Mouse (Mus musculus) myocyte (in vitro differentiated cells): ENCODE results near the gene Tmod2. TPM values are rescaled to one million over a fixed set of nuclear protein-coding genes. Genes with fewer than 3 reads are reported as not detected.
A peak's percentile ranks its signal among the peaks of the same experiment; 100 is the strongest.

ENCODE experiments used
- H3K27me3 ChIP-seq: one replicate; pipeline ENCODE4 v1.6.1; 2011; ENCODE audit not compliant: control insufficient read depth, insufficient read depth, insufficient read length
- H3K36me3 ChIP-seq: one replicate; pipeline ENCODE4 v1.6.1; 2011; ENCODE audit not compliant: control insufficient read depth, insufficient read depth
- H3K4me2 ChIP-seq: one replicate; pipeline ENCODE4 v1.6.1; 2011; ENCODE audit warnings: low read depth, control low read depth
- H3K4me3 ChIP-seq: one replicate; pipeline ENCODE4 v1.5.1; 2011; ENCODE audit warnings: mild to moderate bottlenecking, control low read depth, moderate library complexity
- H3K79me2 ChIP-seq: one replicate; pipeline ENCODE4 v1.6.1; 2011; ENCODE audit not compliant: control insufficient read depth, insufficient read depth
- H3ac ChIP-seq: one replicate; pipeline ENCODE4 v1.6.1; 2011; ENCODE audit not compliant: control insufficient read depth, insufficient read length
- CEBPB ChIP-seq: IDR thresholded peaks from 2 replicates; pipeline ENCODE4 v1.6.1; 2011; ENCODE audit warnings: mild to moderate bottlenecking, moderate library complexity; ENCODE audit not compliant: poor library complexity, insufficient read depth, severe bottlenecking
- E2F4 ChIP-seq: IDR thresholded peaks from one replicate; pipeline ENCODE4 v1.6.1; 2011; ENCODE audit warnings: mild to moderate bottlenecking, control low read depth, moderate library complexity; ENCODE audit not compliant: insufficient read depth
- MAX ChIP-seq: IDR thresholded peaks from one replicate; pipeline ENCODE4 v1.6.1; 2011; ENCODE audit warnings: low read depth, mild to moderate bottlenecking, control low read depth
- MYOD1 ChIP-seq, 3 experiments: IDR thresholded peaks; one replicate each; pipeline ENCODE4 v1.6.1; 2011; ENCODE audit warnings: control low read depth in 2 of 3, low read depth in 2 of 3, mild to moderate bottlenecking in 2 of 3, moderate library complexity in 1 of 3; ENCODE audit not compliant: insufficient read length in 2 of 3, control insufficient read depth in 1 of 3
- MYOG ChIP-seq, 3 experiments: IDR thresholded peaks; one replicate each; pipeline ENCODE4 v1.6.1; 2011; ENCODE audit warnings: control low read depth in 2 of 3, low read depth in 2 of 3, mild to moderate bottlenecking in 2 of 3; ENCODE audit not compliant: insufficient read length in 2 of 3, control insufficient read depth in 1 of 3, insufficient read depth in 1 of 3
- POLR2A ChIP-seq: IDR thresholded peaks from one replicate; pipeline ENCODE4 v1.6.1; 2011; ENCODE audit warnings: low read depth, mild to moderate bottlenecking, control low read depth, moderate library complexity; ENCODE audit not compliant: insufficient read length
- POLR2AphosphoS2 ChIP-seq: IDR thresholded peaks from one replicate; pipeline ENCODE4 v1.6.1; 2011; ENCODE audit warnings: low read depth, control low read depth; ENCODE audit not compliant: insufficient read length
- REST ChIP-seq: IDR thresholded peaks from one replicate; pipeline ENCODE4 v1.6.1; 2011; ENCODE audit warnings: mild to moderate bottlenecking, control low read depth, moderate library complexity; ENCODE audit not compliant: insufficient read depth, insufficient read length
- SRF ChIP-seq: IDR thresholded peaks from one replicate; pipeline ENCODE4 v1.6.1; 2011; ENCODE audit warnings: low read depth; ENCODE audit not compliant: control insufficient read depth, insufficient read length
- TCF12 ChIP-seq: IDR thresholded peaks from one replicate; pipeline ENCODE4 v1.6.1; 2011; ENCODE audit warnings: mild to moderate bottlenecking, control low read depth; ENCODE audit not compliant: poor library complexity, insufficient read depth, severe bottlenecking
- TCF3 ChIP-seq: IDR thresholded peaks from one replicate; pipeline ENCODE4 v1.6.1; 2011; ENCODE audit warnings: low read depth, control low read depth; ENCODE audit not compliant: insufficient read length
- USF1 ChIP-seq: IDR thresholded peaks from one replicate; pipeline ENCODE4 v1.6.1; 2011; ENCODE audit warnings: low read depth, mild to moderate bottlenecking, control low read depth, moderate library complexity
- polyA plus RNA-seq: library from polyadenylated mRNA; unstranded; fragments of >200 nt; fragmentation: generic; extraction: Trizol; gene quantifications from one replicate; pipeline ENCODE4 v1.2.1, GENCODE M21; 2012; ENCODE audit warnings: missing spikeins

Tmod2 gene
- polyA plus RNA-seq, 1 experiment: 0.06 TPM

GRCm38 (mm10) chr9:75563176-75563575, 47.9 kb downstream of the Tmod2 start:
- Histone ChIP-seq H3K4me2 (no peak overlapping the region), H3K79me2 (no peaks in the 10 kb centered on the region), H3K4me3 (no peak overlapping the region), H3ac (no peak overlapping the region), H3K27me3 (no peaks in the 10 kb centered on the region), H3K36me3 (no peaks in the 10 kb centered on the region)
- TF ChIP-seq TCF12: no peak
- no peak for TF ChIP-seq POLR2AphosphoS2
- no peak for TF ChIP-seq SRF
- no peak for TF ChIP-seq USF1
- no peak for TF ChIP-seq CEBPB
- no peak for TF ChIP-seq REST
- no peak for TF ChIP-seq MYOG (IDR thresholded peaks at IDR 0.05; ENCODE audit: control insufficient read depth in 1 of 3, insufficient read depth in 1 of 3, insufficient read length in 2 of 3, low read depth in 2 of 3)
- no peak for TF ChIP-seq TCF3
- no peak for TF ChIP-seq POLR2A
- no peak for TF ChIP-seq MAX
- TF ChIP-seq MYOD1 (IDR thresholded peaks at IDR 0.05; ENCODE audit: control insufficient read depth in 1 of 3, insufficient read length in 2 of 3, low read depth in 2 of 3): no peak
- TF ChIP-seq E2F4: no peak

DNA sequence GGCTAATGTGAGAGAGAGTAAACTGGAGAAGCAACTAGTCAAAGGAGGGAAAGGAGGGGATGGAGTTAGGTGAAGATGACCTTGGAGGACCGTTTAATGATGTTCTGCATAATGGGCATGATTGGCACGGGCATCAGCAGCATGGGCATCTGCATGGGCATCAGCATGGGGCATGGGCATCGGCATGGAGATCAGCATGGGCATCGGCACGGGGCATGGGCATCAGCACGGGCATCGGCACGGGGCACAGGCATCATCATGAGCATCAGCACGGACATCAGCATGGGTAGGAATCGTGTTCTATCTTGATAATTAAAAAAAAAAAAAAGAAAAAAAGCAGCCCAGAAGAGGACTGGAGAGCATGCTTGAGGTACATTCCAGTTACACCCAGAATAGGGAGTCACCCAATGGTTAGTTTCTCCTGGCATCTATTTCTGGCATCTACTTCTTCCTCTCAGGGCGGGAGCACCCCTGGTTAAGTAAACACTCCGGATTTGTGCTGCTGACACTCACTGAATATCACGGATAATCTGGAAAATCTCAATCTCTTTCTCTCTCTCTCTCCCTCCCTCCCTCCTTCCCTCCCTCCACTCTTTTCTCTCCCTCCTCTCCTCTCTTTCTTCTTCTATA, 50.0 kb downstream of the Tmod2 start:
- no peak overlapping the region for H3ac ChIP-seq
- no peaks in the 10 kb centered on the region for H3K27me3 ChIP-seq
- peaks cover 17% of the 10 kb centered on the region for H3K79me2 ChIP-seq
- H3K36me3 ChIP-seq: no peaks in the 10 kb centered on the region
- H3K4me2 ChIP-seq: no peak overlapping the region
- TF ChIP-seq TCF3 (no peak), TCF12 (no peak), REST (no peak), CEBPB (no peak), POLR2A (no peak), MYOG (IDR thresholded peaks at IDR 0.05; ENCODE audit: control insufficient read depth in 1 of 3, insufficient read depth in 1 of 3, insufficient read length in 2 of 3, low read depth in 2 of 3) (no peak), E2F4 (no peak), POLR2AphosphoS2 (no peak), MYOD1 (IDR thresholded peaks at IDR 0.05; ENCODE audit: control insufficient read depth in 1 of 3, insufficient read length in 2 of 3, low read depth in 2 of 3) (no peak), USF1 (no peak), SRF (no peak), MAX (no peak)
- H3K4me3 ChIP-seq: no peak overlapping the region

GRCm38 (mm10) chr9:75560353-75560752, 50.8 kb downstream of the Tmod2 start:
- Histone ChIP-seq H3K4me2 (no peak overlapping the region), H3K79me2 (peaks cover 21% of the 10 kb centered on the region), H3K36me3 (no peaks in the 10 kb centered on the region), H3K4me3 (no peak overlapping the region), H3ac (no peak overlapping the region), H3K27me3 (no peaks in the 10 kb centered on the region)
- TF ChIP-seq TCF3 (no peak), USF1 (no peak), MYOD1 (IDR thresholded peaks at IDR 0.05; ENCODE audit: control insufficient read depth in 1 of 3, insufficient read length in 2 of 3, low read depth in 2 of 3) (no peak), E2F4 (no peak), SRF (no peak), REST (no peak), POLR2A (no peak), POLR2AphosphoS2 (no peak), MYOG (IDR thresholded peaks at IDR 0.05; ENCODE audit: control insufficient read depth in 1 of 3, insufficient read depth in 1 of 3, insufficient read length in 2 of 3, low read depth in 2 of 3) (no peak), TCF12 (no peak), MAX (no peak), CEBPB (no peak)

GRCm38 (mm10) chr9:75559512-75560012, 51.6 kb downstream of the Tmod2 start, which contains the start of gene Tmod3:
Tmod3 (minus strand) TSS chr9:75559657.
- Histone ChIP-seq H3K36me3 (no peaks in the 10 kb centered on the region), H3ac (peak within 1 kb of the TSS; percentile 54), H3K27me3 (no peaks in the 10 kb centered on the region), H3K4me2 (peak within 1 kb of the TSS; percentile 68), H3K4me3 (peak within 1 kb of the TSS; percentile 61), H3K79me2 (peaks cover 29% of the 10 kb centered on the region)
- no peak for TF ChIP-seq TCF3
- TF ChIP-seq USF1: no peak
- no peak for TF ChIP-seq CEBPB
- TF ChIP-seq TCF12: no peak
- TF ChIP-seq POLR2AphosphoS2: peak; percentile 93
- peak; percentile 96 for TF ChIP-seq POLR2A
- TF ChIP-seq MYOG (IDR thresholded peaks at IDR 0.05; ENCODE audit: control insufficient read depth in 1 of 3, insufficient read depth in 1 of 3, insufficient read length in 2 of 3, low read depth in 2 of 3): no peak
- peak; percentile 63 for TF ChIP-seq E2F4
- no peak for TF ChIP-seq REST
- TF ChIP-seq MYOD1 (IDR thresholded peaks at IDR 0.05; ENCODE audit: control insufficient read depth in 1 of 3, insufficient read length in 2 of 3, low read depth in 2 of 3): peak in 2 of 3 experiments; percentile 33 to 52
- no peak for TF ChIP-seq MAX
- TF ChIP-seq SRF: no peak
